Mouse (Mus musculus): ENCODE measurements around the gene Map2k2. TPM values are rescaled to one million over a fixed set of nuclear protein-coding genes. Genes with fewer than 3 reads are reported as not detected.
"Not testable (repeated sequence)": the region's sequence is repeated elsewhere in the genome, so short reads cannot be mapped to it uniquely, and the experiment has no call there.

Gene Map2k2
- polyA plus RNA-seq (2016; fragmentation: Nextera tagmentation; extraction: Ambion mirVana) = 186 and 206 TPM in 2 replicates

DNA sequence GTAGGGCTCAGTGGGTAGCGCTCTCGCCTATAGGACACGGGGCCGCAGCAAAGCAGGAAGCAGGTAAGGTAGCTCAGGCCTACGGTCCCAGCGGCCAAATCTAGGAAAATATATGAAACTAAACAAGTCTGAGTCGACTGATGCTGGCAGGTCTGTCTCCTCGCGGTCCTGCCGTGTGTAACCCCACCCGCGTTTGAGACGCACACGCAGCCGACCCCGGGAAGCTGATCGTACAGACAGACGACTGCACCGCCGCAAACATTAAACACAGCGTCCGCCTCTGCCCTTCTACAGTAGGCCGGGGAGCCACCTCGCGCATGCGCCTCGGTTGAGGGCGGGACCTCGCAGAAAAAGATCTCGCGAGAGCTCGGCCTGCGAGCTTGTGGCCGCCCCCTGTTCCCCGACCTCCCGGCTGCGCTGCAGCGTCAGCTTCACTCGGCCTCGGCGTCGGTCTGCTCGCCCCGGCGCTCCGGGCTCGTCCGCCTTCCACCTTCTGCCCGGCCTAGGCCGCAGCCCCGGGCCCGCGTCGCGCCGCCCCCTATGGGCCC lies at the start of gene Map2k2:
Gene Map2k2 (plus strand): TSS at position 351 of the 548 bp plus-strand sequence.
- Histone ChIP-seq H3K9me3 (no peaks in the 10 kb centered on the region), H3K27ac (peak within 1 kb of the TSS; percentile 99), H3K36me3 (replicated peaks) (peaks cover 35% of the 10 kb centered on the region), H3K27me3 (ENCODE audit: poor library complexity, severe bottlenecking) (no peaks in the 10 kb centered on the region), H3K4me3 (peak within 1 kb of the TSS; percentile 89), H3K4me1 (peaks cover 32% of the 10 kb centered on the region)
- WGBS = under 1% methylated on average over 56 of the region's 56 CpGs
- peak; percentile 95 for DNase-seq (ENCODE audit: extremely low spot score, low spot score)

DNA sequence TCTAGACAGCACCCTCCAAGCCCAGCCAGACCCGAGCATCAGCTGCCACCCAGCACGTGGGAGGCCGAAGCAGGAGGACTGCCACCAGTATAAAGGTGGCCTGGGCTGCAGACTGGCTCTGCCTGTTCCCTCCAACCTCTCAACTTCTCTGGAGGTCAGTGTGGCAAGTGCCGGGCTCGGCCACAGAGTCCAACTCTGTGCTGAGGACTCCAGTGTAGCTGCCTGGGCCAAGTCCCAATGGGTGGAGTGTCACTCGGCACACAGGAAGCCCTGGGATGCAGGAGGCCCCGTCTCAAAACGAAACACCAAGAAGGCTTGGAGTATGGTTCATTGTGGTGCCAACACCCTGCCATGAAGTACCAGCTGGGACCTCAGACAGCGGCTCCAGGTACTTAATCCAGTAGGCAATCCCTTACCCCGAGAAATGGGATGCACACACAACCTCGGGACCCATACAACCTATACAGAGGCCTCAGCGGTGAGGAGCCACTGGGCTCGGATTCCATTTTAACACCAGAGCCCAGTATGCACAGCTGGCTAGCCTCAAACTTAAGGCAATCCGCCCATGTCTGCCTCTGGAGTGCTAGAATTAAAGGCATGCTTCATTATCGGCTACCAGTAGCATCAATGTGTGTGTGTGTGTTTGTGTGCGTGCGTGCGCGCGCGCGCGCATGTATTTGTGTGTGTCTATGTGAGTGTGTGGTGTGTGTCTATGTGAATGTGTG lies 48.1 kb upstream of the Map2k2 start:
- DNase-seq (ENCODE audit: extremely low spot score, low spot score) = no peak
- H3K27ac ChIP-seq = no peak overlapping the region
- H3K4me3 ChIP-seq = no peak overlapping the region
- H3K9me3 ChIP-seq = no peaks in the 10 kb centered on the region
- H3K4me1 ChIP-seq = peaks cover 24% of the 10 kb centered on the region
- peaks cover 44% of the 10 kb centered on the region for H3K36me3 ChIP-seq (replicated peaks)
- no peaks in the 10 kb centered on the region for H3K27me3 ChIP-seq (ENCODE audit: poor library complexity, severe bottlenecking)
- 94% methylated on average over 23 of the region's 23 CpGs for WGBS

DNA sequence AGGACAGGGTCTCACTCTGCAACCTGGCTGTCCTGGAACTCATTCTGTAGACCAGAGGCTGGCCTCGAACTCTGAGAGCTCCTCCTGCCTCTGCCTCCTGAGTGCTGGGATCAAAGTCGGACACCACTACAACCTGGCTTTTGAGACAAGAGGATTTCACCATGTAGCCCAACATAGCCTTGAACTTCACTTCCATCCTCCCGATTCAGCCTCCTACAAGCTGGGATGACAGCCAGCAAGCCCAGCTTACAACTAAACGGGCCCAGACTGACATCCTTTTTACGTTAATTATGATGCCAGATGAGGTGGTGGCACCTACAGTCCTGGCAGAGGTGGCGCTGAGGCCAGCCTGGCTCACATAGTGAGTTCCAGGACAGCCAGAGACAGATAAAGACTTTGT lies 46.8 kb upstream of the Map2k2 start:
- Histone ChIP-seq H3K4me1 (peaks cover 24% of the 10 kb centered on the region), H3K36me3 (replicated peaks) (peaks cover 30% of the 10 kb centered on the region), H3K27me3 (ENCODE audit: poor library complexity, severe bottlenecking) (no peaks in the 10 kb centered on the region), H3K9me3 (no peaks in the 10 kb centered on the region), H3K27ac (no peak overlapping the region), H3K4me3 (peak overlapping the region; percentile 74)
- no peak for DNase-seq (ENCODE audit: extremely low spot score, low spot score)
- WGBS = 89% methylated on average over 6 of the region's 6 CpGs

GRCm38 (mm10) chr10:81059603-81060543 lies 45.8 kb upstream of the Map2k2 start, which contains the start of gene Sgta:
TSS of gene Sgta (minus strand) at chr10:81060181.
- peaks cover 24% of the 10 kb centered on the region for H3K4me1 ChIP-seq
- peak within 1 kb of the TSS; percentile 88 for H3K27ac ChIP-seq
- under 1% methylated on average over 48 of the region's 48 CpGs for WGBS
- DNase-seq (ENCODE audit: extremely low spot score, low spot score) = peak; percentile 100
- H3K4me3 ChIP-seq = peak within 1 kb of the TSS; percentile 74
- no peaks in the 10 kb centered on the region for H3K9me3 ChIP-seq
- peaks cover 24% of the 10 kb centered on the region for H3K36me3 ChIP-seq (replicated peaks)
- H3K27me3 ChIP-seq (ENCODE audit: poor library complexity, severe bottlenecking) = no peaks in the 10 kb centered on the region

- H3K4me1 ChIP-seq = peaks cover 34% of the 10 kb centered on the region
- H3K36me3 ChIP-seq (replicated peaks) = peaks cover 7% of the 10 kb centered on the region; the same call in 1 of the 2 replicates
- H3K27ac ChIP-seq = no peak overlapping the region
- WGBS = 74% methylated on average over 4 of the region's 4 CpGs
- DNase-seq (ENCODE audit: extremely low spot score, low spot score) = no peak
- no peaks in the 10 kb centered on the region for H3K27me3 ChIP-seq (ENCODE audit: poor library complexity, severe bottlenecking)
- no peaks in the 10 kb centered on the region for H3K9me3 ChIP-seq
- H3K4me3 ChIP-seq = no peak overlapping the region
Measured at GRCm38 (mm10) chr10:81062710-81063109, 43.0 kb upstream of the Map2k2 start.

GRCm38 (mm10) chr10:81064519-81064918 lies 41.2 kb upstream of the Map2k2 start:
- not testable (repeated sequence) for H3K4me3 ChIP-seq; H3K36me3 ChIP-seq (replicated peaks); H3K9me3 ChIP-seq; DNase-seq (ENCODE audit: extremely low spot score, low spot score); H3K27ac ChIP-seq; H3K27me3 ChIP-seq (ENCODE audit: poor library complexity, severe bottlenecking)
- WGBS = 86% methylated on average over 8 of the region's 8 CpGs
- H3K4me1 ChIP-seq = peaks cover 24% of the 10 kb centered on the region

DNA sequence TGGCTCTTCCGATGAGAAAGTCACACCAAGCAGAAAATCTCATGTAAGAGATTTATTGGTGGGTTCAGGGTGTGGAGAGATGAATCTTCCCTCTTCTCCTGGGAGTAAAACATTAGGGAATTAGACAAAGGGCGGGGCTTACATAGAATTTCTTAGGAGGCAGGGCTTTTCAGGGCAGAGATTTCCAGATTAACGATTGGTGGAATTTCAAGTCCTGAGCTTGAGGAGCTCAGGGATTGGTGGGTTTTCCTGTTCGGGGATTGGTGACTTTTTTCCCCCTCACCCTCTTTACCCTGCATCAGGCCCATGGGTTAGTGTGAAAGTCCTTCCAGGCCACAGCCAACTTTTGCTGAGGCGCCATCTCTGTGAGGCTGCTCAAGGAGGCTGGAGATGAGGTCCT lies 37.0 kb upstream of the Map2k2 start:
- no peaks in the 10 kb centered on the region; the same call in 1 of the 2 replicates for H3K9me3 ChIP-seq
- 72% methylated on average over 5 of the region's 5 CpGs for WGBS
- no peak for DNase-seq (ENCODE audit: extremely low spot score, low spot score)
- peaks cover 41% of the 10 kb centered on the region for H3K4me1 ChIP-seq
- H3K4me3 ChIP-seq = no peak overlapping the region
- peaks cover 23% of the 10 kb centered on the region for H3K36me3 ChIP-seq (replicated peaks)
- H3K27ac ChIP-seq = peak overlapping the region; percentile 75; the same call in 1 of the 2 replicates
- no peaks in the 10 kb centered on the region for H3K27me3 ChIP-seq (ENCODE audit: poor library complexity, severe bottlenecking)

- Histone ChIP-seq H3K4me3 (peak within 1 kb of the TSS; percentile 87), H3K36me3 (replicated peaks) (peaks cover 34% of the 10 kb centered on the region), H3K9me3 (no peaks in the 10 kb centered on the region; the same call in 1 of the 2 replicates), H3K27ac (peak within 1 kb of the TSS; percentile 90), H3K27me3 (ENCODE audit: poor library complexity, severe bottlenecking) (no peaks in the 10 kb centered on the region), H3K4me1 (peaks cover 41% of the 10 kb centered on the region)
- under 1% methylated on average over 35 of the region's 35 CpGs for WGBS
- DNase-seq (ENCODE audit: extremely low spot score, low spot score) = peak; percentile 100
Measured at GRCm38 (mm10) chr10:81069836-81070235, 35.9 kb upstream of the Map2k2 start, which contains the start of gene Thop1. TSS of gene Thop1 (plus strand) at chr10:81070035.

GRCm38 (mm10) chr10:81072290-81072689 lies 33.4 kb upstream of the Map2k2 start:
- Histone ChIP-seq H3K27ac (no peak overlapping the region), H3K36me3 (replicated peaks) (peaks cover 59% of the 10 kb centered on the region), H3K4me3 (no peak overlapping the region), H3K4me1 (peaks cover 29% of the 10 kb centered on the region), H3K9me3 (no peaks in the 10 kb centered on the region; the same call in 1 of the 2 replicates), H3K27me3 (ENCODE audit: poor library complexity, severe bottlenecking) (no peaks in the 10 kb centered on the region)
- WGBS = 92% methylated on average over 8 of the region's 8 CpGs
- no peak for DNase-seq (ENCODE audit: extremely low spot score, low spot score)

DNA sequence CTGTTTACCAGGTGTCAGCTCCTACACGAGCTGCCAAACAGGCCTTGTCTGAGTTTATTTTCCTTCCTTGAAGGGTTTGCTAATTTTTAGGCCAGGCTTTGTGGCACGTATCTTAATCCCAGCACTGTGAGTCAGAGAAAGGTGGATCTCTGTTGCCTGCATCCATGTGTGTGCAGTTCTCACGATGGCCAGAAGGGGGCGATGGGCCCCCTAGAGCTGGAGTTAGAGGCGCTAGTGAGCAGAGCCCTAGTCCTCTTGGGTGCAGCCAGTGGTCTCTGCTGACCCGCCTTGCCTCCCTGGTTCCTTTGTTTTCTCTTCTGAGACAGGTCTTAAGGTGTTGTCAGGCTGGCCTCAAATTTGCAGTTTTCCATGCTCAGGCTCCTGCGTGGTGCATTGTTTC lies 32.3 kb upstream of the Map2k2 start:
- no peak for DNase-seq (ENCODE audit: extremely low spot score, low spot score)
- Histone ChIP-seq H3K27me3 (ENCODE audit: poor library complexity, severe bottlenecking) (no peaks in the 10 kb centered on the region), H3K36me3 (replicated peaks) (peaks cover 71% of the 10 kb centered on the region), H3K9me3 (no peaks in the 10 kb centered on the region; the same call in 1 of the 2 replicates), H3K4me3 (no peak overlapping the region), H3K4me1 (peaks cover 29% of the 10 kb centered on the region), H3K27ac (no peak overlapping the region)
- 67% methylated on average over 7 of the region's 7 CpGs for WGBS

GRCm38 (mm10) chr10:81075734-81076133 lies 30.0 kb upstream of the Map2k2 start:
- H3K36me3 ChIP-seq (replicated peaks) = peaks cover 93% of the 10 kb centered on the region
- 90% methylated on average over 8 of the region's 8 CpGs for WGBS

GRCm38 (mm10) chr10:81076356-81076755 lies 29.4 kb upstream of the Map2k2 start:
- DNase-seq (ENCODE audit: extremely low spot score, low spot score) = no peak
- 93% methylated on average over 1 of the region's 1 CpGs for WGBS
- Histone ChIP-seq H3K27ac (no peak overlapping the region), H3K36me3 (replicated peaks) (peaks cover 100% of the 10 kb centered on the region), H3K9me3 (no peaks in the 10 kb centered on the region; the same call in 1 of the 2 replicates), H3K4me3 (no peak overlapping the region), H3K27me3 (ENCODE audit: poor library complexity, severe bottlenecking) (no peaks in the 10 kb centered on the region), H3K4me1 (peaks cover 4% of the 10 kb centered on the region)

More at GRCm38 (mm10) chr10:81075734-81076133, 30.0 kb upstream of the Map2k2 start:
- H3K27me3 ChIP-seq (ENCODE audit: poor library complexity, severe bottlenecking) = no peaks in the 10 kb centered on the region
- no peak for DNase-seq (ENCODE audit: extremely low spot score, low spot score)
- no peaks in the 10 kb centered on the region; the same call in 1 of the 2 replicates for H3K9me3 ChIP-seq
- H3K27ac ChIP-seq = no peak overlapping the region
- peaks cover 10% of the 10 kb centered on the region for H3K4me1 ChIP-seq
- no peak overlapping the region for H3K4me3 ChIP-seq
